Mouse (Mus musculus) C2C12 (cell line): ENCODE measurements at regions not wholly inside any gene's neighbourhood (a gene's known extent, or its start where the extent isn't known, plus 50 kb on each side); places are given as distances from the start of the nearest gene placed in this dataset.

Experiments
- CEBPB ChIP-seq: IDR thresholded peaks from one replicate; pipeline ENCODE4 v1.6.1; 2011; ENCODE audit warnings: low read depth, mild to moderate bottlenecking, control low read depth, moderate library complexity
- CTCF ChIP-seq: IDR thresholded peaks from one replicate; pipeline ENCODE4 v1.5.1; 2011; ENCODE audit not compliant: control insufficient read depth, insufficient read depth, insufficient read length
- FOSL1 ChIP-seq: IDR thresholded peaks from one replicate; pipeline ENCODE4 v1.8.0; 2011; ENCODE audit warnings: mild to moderate bottlenecking, low read length; ENCODE audit not compliant: poor library complexity, insufficient read depth, severe bottlenecking
- MAX ChIP-seq: IDR thresholded peaks from one replicate; pipeline ENCODE4 v1.6.1; 2011; ENCODE audit warnings: mild to moderate bottlenecking, control low read depth
- MYOD1 ChIP-seq: IDR thresholded peaks from one replicate; pipeline ENCODE4 v1.6.1; 2011; ENCODE audit warnings: low read depth; ENCODE audit not compliant: control insufficient read depth, insufficient read length
- MYOG ChIP-seq: IDR thresholded peaks from one replicate; pipeline ENCODE4 v1.6.1; 2011; ENCODE audit not compliant: control insufficient read depth, insufficient read length; ENCODE audit errors: extremely low read depth
- USF1 ChIP-seq: IDR thresholded peaks from one replicate; pipeline ENCODE4 v1.6.1; 2011; ENCODE audit warnings: low read depth, mild to moderate bottlenecking, control low read depth, moderate library complexity

DNA sequence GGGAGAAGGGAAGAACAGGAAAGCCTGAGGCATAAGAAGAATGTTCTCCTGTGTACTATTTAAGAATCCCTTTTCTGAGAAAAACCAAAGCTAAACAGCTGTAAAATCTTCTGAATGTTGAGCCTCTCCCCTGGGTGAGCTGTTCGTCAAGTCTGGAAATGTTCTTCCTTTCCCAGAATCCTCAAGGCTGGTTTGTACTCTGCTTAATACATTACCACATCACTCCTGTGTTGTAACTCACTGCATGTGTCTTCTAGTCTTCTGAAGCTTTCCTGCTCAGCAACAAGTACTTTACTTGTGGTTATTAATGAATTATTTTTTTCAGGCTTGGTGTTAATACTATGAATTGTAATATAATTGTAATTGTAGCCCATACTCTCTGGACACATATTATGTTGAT is 65.4 kb upstream of the Ghr start:
- TF ChIP-seq MAX (no peak), CTCF (no peak), USF1 (no peak), MYOG (no peak), MYOD1 (no peak), CEBPB (no peak), FOSL1 (no peak)
